Mouse (Mus musculus) megakaryocyte, embryonic 14.5 days (primary cell): ENCODE data around the gene Cryzl1. TPM values are rescaled to one million over a fixed set of nuclear protein-coding genes. Genes with fewer than 3 reads are reported as not detected.

Experiments used
- H3K27me3 ChIP-seq: replicated peaks from 2 replicates; pipeline ENCODE3; 2012; ENCODE audit warnings: inconsistent platforms
- H3K36me3 ChIP-seq: replicated peaks from 2 replicates; pipeline ENCODE3; 2012; ENCODE audit warnings: low read length, inconsistent platforms, mixed read lengths
- H3K4me1 ChIP-seq: 2 replicates; pipeline ENCODE4 v1.6.1; 2012; ENCODE audit warnings: inconsistent platforms
- H3K4me3 ChIP-seq: replicated peaks from 2 replicates; pipeline ENCODE3; 2012; ENCODE audit warnings: moderate library complexity, mild to moderate bottlenecking, inconsistent platforms
- H3K9me3 ChIP-seq: 2 replicates; pipeline ENCODE4 v1.6.1; 2012; ENCODE audit warnings: inconsistent platforms
- FLI1 ChIP-seq: IDR thresholded peaks from 2 replicates; pipeline ENCODE4 v1.6.1; 2012; ENCODE audit warnings: low read length, inconsistent platforms, mixed read lengths
- GATA1 ChIP-seq: IDR thresholded peaks from 3 replicates; pipeline ENCODE4 v1.6.1; 2012; ENCODE audit warnings: mixed read lengths, low read length, inconsistent platforms, borderline replicate concordance
- polyA plus RNA-seq: library from polyadenylated mRNA; stranded (reverse); fragments of >175 nt; gene quantifications from 2 replicates; pipeline ENCODE4 v1.2.3, GENCODE M21; 2012; ENCODE audit warnings: low replicate concordance; ENCODE audit not compliant: insufficient read depth

Cryzl1 gene
- polyA plus RNA-seq, 1 experiment: 9.9 TPM

DNA sequence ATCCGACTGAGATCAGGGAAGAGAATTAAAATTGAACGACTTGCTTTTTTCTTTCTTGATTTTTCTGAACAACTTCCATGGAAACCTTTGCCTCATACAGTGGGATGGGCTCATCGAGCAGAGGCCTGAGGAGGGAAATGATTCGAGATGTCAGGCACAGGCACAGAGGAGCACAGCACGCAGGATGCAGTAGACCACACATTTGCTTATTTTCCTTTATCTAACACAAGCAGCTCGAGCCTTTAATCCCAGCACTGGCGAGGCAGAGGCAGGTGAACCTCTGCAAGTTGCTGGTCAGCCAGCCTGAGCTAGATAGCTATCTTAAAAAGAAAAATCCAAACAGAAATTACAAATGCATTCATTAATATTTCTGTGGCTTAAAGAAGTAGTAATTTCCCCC lies 39.0 kb downstream of the Cryzl1 start:
- Histone ChIP-seq H3K4me3 (peak overlapping the region; percentile 83), H3K27me3 (peaks cover 3% of the 10 kb centered on the region), H3K36me3 (peaks cover 54% of the 10 kb centered on the region), H3K4me1 (peaks cover 37% of the 10 kb centered on the region), H3K9me3 (no peaks in the 10 kb centered on the region)
- TF ChIP-seq FLI1: no peak
- no peak for TF ChIP-seq GATA1

DNA sequence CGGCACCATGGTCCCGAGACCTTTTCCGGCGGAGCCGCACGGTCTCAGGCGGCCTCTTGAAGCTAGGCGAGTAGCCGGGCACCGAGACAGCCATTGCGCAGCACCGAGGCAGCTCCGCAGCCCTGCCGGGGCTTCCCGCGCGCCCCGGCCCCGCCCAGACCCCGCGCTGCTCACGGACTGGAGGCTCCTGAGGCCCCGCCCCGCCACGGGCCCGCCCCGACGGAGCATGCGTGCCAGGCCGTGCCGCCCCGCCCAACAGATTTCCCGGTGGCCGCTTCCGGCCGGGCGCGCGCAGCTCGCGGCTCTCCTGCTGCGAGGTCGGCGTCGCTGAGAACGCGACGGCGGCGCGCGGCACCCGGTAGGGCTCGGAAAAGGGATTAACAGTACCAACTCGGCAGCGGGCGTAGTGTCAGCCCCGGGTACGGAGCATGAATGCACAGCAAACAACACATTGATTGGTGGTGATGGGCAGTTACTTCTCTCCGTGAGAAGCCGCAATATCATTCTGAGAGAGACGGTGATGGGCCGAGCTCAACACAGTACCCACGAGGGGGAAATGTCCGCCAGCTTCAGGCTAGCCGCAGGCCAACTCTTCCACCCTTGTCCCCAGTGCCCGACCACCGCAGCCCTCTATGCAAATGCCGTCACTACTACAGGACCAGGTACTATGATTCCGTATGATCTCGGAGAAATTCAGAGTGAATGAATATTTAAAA lies 40.0 kb downstream of the Cryzl1 start, which contains the start of gene Donson:
Gene Donson, minus strand, starts transcription at position 152 of the 716 bp plus-strand sequence.
- peaks cover 55% of the 10 kb centered on the region for H3K36me3 ChIP-seq
- TF ChIP-seq GATA1 (no peak), FLI1 (no peak)
- peaks cover 32% of the 10 kb centered on the region for H3K4me1 ChIP-seq
- H3K9me3 ChIP-seq: no peaks in the 10 kb centered on the region
- peak within 1 kb of the TSS; percentile 95 for H3K4me3 ChIP-seq
- H3K27me3 ChIP-seq: peaks cover 3% of the 10 kb centered on the region

DNA sequence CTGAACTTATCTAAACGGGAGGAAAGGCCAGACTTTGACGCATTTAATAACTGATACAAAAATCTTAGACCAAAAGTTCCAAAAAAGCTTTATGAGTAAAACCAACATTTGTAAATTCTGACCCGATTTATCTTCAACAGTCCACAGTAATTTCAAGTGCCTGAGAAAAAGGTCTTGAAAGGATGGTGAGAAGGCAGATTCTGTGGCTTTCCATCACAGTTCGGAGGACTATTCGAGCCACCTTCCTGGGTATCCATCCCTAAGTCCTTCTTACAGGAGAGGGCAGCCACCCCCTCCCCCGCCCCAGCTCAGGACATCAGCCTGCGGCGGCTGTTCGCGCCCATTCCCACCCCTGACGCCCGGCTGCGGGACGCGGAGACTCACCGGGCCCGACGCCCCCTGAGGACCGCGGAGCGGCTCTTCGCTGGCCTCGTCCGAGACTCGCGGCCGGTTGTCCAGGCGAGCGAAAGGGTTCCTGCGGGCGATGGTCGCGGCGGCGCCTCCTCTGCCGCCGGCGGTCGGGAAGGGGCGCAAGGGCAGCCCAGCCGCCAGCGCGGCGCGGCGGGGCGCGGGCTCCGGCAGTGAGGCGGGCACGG lies 40.7 kb downstream of the Cryzl1 start:
- TF ChIP-seq FLI1 (no peak), GATA1 (no peak)
- Histone ChIP-seq H3K36me3 (peaks cover 57% of the 10 kb centered on the region), H3K27me3 (peaks cover 3% of the 10 kb centered on the region), H3K4me3 (peak overlapping the region; percentile 95), H3K9me3 (no peaks in the 10 kb centered on the region), H3K4me1 (peaks cover 32% of the 10 kb centered on the region)

DNA sequence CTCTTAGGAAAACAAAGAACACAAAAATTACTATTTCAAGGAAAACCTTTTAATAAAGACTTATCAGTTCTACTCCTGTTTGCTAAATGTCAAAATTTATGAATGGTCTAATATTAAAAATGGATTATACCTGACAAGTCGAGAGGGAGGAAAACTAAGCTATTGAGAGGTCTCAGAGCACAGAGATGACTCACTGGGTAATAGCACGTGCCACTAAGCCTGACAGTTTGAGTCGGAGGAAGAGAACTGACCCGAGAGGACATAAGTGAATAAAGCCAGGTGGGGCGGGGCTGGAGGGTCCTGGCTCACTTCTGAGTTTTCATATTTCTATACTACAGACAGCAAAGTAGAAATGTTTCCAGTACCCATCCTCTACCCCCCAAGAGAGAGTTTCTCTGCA lies 42.4 kb downstream of the Cryzl1 start:
- Histone ChIP-seq H3K9me3 (no peaks in the 10 kb centered on the region), H3K4me3 (no peak overlapping the region), H3K36me3 (peaks cover 65% of the 10 kb centered on the region), H3K4me1 (peaks cover 32% of the 10 kb centered on the region), H3K27me3 (peaks cover 3% of the 10 kb centered on the region)
- TF ChIP-seq GATA1: no peak
- TF ChIP-seq FLI1: no peak

DNA sequence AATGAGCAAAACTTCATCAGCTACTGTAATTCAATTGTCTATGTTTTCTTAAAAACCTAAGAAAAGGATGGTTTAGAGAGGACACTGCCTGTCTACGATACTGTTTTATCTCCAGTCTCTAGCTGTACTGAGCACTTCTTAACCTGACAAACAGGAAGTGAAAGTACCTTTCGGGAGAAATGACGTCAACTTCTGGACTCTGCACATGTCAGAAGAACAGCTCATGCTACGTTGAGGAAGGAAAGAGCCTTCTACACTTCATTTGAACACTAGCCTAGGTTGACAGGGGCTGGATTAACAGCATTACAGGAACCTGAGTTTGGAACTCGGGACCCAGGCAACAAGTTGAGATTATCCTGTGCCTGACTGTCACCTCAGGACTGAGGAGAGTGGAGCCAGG lies 43.2 kb downstream of the Cryzl1 start:
- H3K4me1 ChIP-seq: peaks cover 28% of the 10 kb centered on the region
- H3K36me3 ChIP-seq: peaks cover 65% of the 10 kb centered on the region
- H3K9me3 ChIP-seq: no peaks in the 10 kb centered on the region
- peaks cover 3% of the 10 kb centered on the region for H3K27me3 ChIP-seq
- no peak for TF ChIP-seq FLI1
- TF ChIP-seq GATA1: no peak
- H3K4me3 ChIP-seq: no peak overlapping the region

DNA sequence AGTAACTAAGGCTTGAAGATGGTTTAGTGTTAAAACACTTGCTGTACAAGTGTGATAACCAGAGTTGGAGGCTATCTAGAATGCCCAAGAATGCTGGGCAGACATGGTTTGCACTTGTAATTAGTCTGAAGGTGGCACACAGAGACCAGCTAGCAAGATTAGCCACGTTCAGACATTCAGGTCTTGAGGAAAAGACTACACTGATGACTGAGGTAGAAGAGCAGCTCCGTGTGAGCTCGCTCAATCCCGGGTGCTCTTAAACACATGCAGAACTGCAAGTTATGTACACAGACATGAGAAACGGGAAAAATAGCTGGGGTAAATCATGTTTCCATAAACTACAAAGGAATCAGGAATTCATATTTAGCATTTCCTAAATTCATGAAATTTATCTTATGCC lies 48.1 kb downstream of the Cryzl1 start:
- Histone ChIP-seq H3K9me3 (no peaks in the 10 kb centered on the region), H3K36me3 (peaks cover 97% of the 10 kb centered on the region), H3K4me1 (peaks cover 2% of the 10 kb centered on the region; the same call in 1 of the 2 replicates), H3K27me3 (no peaks in the 10 kb centered on the region), H3K4me3 (no peak overlapping the region)
- TF ChIP-seq FLI1 (no peak), GATA1 (no peak)

DNA sequence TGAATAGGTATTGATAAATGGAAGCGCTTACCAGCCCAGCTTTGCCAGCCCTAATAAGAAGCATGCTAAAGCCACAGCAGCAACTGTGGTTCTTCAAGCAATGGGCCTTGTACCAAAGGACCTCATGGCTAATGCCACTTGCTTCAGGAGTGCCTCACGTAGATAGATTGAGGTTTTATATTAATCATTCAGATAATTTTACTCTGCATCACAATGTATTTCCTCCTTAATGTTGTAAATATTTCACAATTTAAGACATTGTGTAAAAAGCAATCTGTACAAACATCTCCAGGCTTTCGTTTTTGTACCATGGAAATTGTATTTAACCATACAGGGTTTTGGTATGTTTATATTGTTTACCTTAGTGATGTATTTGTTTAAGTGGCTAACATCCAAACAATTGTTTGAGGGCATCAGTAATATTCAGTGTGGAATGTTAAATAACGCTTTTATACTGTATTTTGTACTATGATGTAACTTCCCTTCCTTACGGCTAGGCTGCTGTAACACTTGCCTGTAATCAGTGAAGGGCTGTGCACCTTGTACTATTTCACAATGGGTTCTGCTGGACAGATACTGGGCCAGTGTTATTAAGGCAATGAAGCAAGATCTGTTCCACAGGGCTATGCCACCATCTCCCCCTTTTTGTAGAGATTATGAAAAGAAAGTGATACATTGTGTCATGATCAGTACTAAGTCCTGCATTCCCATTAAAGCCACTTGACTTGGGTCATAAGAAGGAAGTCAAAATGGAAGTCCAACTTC lies 50.4 kb downstream of the Cryzl1 start:
- Histone ChIP-seq H3K4me3 (no peak overlapping the region), H3K36me3 (peaks cover 98% of the 10 kb centered on the region), H3K4me1 (no peaks in the 10 kb centered on the region), H3K9me3 (no peaks in the 10 kb centered on the region), H3K27me3 (no peaks in the 10 kb centered on the region)
- TF ChIP-seq GATA1 (no peak), FLI1 (no peak)

DNA sequence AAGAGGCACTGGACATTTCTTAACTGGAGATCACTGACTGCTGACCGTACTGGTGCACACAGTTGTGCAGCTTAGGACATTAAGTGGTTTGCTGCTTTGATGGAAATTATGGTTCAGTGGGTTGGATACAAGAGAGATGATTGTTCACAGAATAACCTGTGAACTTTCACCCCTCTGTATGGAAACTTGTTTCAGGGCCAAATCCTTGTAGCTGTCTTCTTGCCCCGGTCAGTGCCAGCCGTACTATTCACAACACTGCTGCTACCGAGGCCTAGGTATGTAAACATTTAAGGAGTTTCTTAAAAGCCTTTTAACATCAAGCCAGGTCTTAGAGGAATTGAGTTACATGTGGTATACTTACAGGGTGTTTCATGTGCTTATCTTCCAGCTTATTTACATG lies 54.3 kb downstream of the Cryzl1 start:
- H3K27me3 ChIP-seq: no peaks in the 10 kb centered on the region
- peaks cover 100% of the 10 kb centered on the region for H3K36me3 ChIP-seq
- no peaks in the 10 kb centered on the region for H3K4me1 ChIP-seq
- no peak overlapping the region for H3K4me3 ChIP-seq
- no peaks in the 10 kb centered on the region for H3K9me3 ChIP-seq
- TF ChIP-seq FLI1 (no peak), GATA1 (no peak)

DNA sequence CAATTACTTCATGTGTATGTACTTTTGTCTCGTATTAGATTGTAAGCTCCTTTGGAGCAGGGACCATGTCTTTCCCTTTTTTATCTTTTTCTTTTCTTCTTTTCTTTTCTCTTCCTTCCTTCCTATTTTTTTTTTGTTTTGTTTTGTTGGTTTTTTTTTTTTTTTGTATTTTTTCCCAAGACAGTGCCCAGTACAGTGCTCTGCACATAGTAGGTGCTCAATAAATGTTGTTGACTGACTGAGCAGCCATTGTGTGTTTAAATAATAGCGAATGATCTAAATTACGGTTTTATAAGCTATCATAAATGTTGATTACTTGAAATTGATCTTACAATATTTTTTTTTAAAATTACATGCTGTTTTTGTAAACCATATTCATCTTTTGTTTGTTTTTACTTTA lies 65.0 kb downstream of the Cryzl1 start:
- no peak for TF ChIP-seq GATA1
- TF ChIP-seq FLI1: no peak
- Histone ChIP-seq H3K4me3 (no peak overlapping the region), H3K36me3 (peaks cover 100% of the 10 kb centered on the region)

More for the DNA sequence above, 65.0 kb downstream of the Cryzl1 start:
- H3K9me3 ChIP-seq: peaks cover 4% of the 10 kb centered on the region; the same call in 1 of the 2 replicates
- H3K27me3 ChIP-seq: no peaks in the 10 kb centered on the region
- peaks cover 37% of the 10 kb centered on the region for H3K4me1 ChIP-seq
